Mouse (Mus musculus) small intestine, adult 2 months (tissue): ENCODE results near the gene Usp4.

Experiments
- CTCF ChIP-seq: fragments of 200-500 bp; IDR thresholded peaks from 2 replicates; pipeline ENCODE4 v1.5.1; 2012; ENCODE audit warnings: low read depth, mild to moderate bottlenecking, control low read depth, inconsistent platforms, low read length, moderate library complexity, mixed read lengths; ENCODE audit not compliant: insufficient replicate concordance, insufficient read length; ENCODE audit errors: extremely low read depth
- POLR2A ChIP-seq: fragments of 200-500 bp; IDR thresholded peaks from 2 replicates; pipeline ENCODE4 v1.6.1; 2012; ENCODE audit warnings: low read depth, mild to moderate bottlenecking, control low read depth, inconsistent platforms, low read length, moderate library complexity

DNA sequence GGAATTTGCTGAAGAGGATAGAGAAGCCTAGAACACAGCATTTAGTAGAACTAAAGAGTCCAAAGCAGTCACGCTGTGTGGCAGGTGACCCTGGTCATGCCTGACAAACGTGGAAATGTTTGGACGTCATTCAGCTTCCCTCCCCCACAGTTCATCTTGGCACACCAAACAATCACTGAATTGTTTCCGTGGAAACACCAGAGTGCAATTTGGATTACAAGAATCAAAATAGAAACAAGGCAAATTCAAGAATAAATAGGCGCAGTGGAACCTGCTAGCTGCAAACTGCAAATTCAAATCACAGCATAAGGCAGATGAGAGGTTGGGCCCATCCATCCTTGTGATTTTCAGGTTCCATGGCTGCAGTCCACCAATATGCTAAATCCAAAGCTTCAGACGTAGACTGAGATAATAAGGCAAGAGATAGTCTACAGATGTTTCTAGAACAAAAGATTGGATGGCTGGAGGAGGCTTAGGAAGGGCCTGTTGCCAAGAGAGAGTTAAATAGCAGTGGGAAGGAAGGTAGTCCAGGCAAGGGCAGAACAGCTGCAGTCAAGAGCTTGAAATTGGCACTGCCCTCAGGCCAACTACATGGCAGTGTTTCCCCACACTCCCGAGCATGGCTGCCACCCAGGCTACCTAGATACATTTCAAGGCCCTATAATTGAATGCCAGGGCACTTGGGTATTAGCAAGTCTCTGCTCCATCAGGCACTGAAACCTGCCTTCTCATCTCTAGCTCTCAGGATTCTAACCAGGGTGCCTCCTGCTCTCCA lies 53.7 kb downstream of the Usp4 start:
- TF ChIP-seq CTCF (no peak), POLR2A (no peak)
